Mouse (Mus musculus): ENCODE results near the gene Chd2.
A peak's percentile ranks its signal among the peaks of the same experiment; 100 is the strongest.
"Not testable (repeated sequence)": the region's sequence is repeated elsewhere in the genome, so short reads cannot be mapped to it uniquely, and the experiment has no call there.

The Chd2 gene

DNA sequence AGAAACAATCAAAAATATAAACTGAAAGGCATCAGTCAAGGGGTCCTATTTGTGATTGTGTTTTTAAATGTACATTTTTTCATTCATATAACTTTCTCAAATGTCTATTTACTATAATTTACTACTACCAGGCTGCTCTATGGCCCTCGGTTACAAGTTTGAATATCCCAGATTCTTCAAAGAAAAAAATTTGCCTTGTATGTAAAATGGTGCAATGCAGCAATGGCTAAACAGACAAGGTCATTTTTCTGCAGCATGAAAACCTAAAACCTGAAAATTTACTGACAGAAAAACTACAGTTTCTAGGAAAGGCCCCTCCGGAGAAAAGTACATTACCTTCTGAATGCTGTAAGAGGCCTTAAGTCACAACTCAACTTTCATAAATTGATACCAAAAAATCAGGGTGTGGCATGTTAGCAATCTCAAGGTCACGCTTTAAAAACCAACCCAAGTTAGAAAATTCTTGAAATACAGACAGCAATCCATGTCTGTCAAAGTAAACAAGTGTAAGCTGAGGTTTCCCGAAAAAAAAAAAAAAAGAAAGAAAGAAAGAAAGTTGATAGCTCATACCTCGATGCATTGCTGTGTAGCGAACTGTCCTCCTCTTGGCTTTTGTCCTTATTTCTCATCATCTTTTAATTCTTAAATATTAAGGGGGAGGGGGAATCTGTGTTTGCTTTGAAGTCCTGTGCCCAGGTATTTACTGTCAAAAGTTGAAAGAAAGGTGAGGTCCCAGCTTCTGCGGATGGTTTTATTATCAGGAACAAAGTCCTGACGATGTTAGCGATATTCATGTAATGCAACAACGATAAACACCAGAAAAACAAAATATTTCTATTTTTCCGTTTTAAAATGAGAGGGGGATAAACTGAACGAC, 1.2 kb downstream of the Chd2 start:
- no peak for DNase-seq (ENCODE audit: low read depth, low spot score)

DNA sequence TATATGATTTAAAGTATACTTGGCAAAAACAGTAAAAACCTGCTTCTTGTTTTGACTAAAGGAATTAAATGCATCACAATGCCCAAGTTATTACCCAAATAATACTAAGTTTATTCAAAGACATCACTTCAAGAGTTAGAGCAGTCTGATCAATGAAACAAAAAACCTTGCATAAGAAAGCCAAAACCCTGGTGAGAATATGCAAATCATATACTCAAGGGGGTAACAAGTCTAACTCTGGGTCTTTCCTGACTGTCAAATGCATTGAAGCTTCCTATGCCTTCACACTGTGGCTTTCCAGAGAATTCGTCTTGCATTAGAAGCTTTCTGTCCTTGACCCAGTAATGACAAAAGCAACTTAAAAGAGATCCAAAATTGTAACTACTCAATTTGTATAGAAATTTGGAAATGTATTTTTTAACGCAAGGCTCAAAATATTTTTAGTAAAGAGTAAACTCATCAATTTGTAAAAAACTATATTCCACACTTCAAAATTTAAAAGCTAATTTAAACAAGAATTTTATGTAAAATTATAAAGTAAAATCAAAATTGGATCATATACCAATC, 2.4 kb downstream of the Chd2 start:
- DNase-seq (ENCODE audit: low read depth, low spot score), result no peak

DNA sequence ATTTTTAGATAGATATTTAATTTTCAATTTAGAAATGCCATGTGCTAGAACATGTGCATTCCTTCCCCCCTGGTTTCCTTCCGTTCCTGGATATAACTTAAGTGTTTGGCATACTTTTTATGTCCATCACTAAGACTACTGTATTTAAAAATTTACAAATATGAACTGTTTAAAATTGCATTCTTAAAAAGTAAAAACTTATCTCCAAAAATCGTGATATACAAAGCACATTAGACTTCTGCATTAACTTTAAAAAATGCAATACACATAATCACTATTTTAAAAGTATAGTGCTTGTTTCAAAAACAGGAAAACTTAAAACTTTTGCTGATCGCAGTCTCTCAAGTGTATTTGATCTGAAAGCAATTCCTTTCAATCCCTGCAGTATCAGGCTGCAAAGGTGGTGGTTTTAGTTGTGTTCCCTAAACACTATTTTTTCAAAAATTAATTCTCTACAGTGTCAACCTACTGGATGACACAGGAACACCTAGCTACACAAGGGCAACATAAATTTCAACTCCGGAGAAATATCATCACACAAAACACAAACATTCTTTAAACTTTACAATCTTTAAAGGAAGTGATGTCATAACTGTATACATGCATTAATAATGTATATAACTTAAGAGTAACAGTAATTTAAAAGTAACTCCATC, 3.1 kb downstream of the Chd2 start:
- no peak for DNase-seq (ENCODE audit: low read depth, low spot score)

DNA sequence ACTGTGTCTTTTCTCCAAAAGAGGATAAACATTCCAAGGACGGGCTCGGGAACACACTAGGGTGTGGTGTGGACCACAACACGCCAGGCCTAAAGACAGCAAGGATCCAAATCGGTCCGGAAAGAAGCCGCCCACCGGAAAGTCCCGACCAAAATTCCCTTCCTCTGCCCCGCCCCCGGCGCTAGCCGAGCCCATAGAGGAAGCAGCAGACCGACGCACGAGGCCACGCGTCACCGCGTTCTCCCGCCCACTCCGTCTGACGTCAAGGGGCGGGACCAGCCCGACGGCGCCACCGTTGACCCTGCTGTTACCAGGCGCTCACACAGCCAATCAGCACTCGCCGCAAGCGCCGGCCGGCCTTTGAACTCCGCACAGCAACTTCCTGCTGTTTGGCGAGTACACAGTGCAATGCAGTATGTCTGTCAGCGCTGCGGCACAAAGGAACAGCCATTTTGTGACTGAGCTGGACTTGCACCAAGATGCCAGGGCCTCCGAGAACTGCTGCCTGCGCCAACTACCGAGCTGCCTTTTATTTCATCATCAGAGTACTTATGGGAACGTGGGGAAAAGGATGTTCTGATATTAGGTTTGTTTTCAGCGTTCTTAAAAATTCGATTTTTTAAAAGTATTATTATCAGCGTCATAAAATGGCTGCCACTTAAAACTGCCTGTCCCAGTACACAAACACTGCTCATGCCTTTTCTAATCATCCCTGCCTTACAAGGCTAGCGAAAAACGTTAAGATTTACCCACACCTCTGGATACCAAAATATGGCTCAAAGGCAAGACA, 3.8 kb downstream of the Chd2 start:
- peak; percentile 100 for DNase-seq (ENCODE audit: low read depth, low spot score)

DNA sequence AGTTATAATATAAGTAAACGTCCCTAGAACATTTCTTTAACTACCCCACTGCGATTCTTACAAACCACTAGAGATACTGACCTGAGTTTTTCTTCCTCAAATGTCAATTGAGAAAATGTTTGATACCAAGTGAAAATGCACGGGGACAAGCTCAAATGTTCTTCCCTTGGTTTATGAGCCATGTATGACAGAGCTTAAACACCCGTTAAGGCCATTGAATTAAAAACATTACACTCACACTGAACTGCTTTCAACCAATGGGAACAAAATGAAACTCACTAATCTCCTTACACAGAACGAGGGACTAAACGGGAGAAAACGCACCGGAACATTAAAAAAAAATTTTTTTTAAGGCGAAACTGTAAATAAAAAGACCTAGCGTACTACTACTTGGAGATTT, 4.4 kb downstream of the Chd2 start:
- DNase-seq (ENCODE audit: low read depth, low spot score), result no peak

DNA sequence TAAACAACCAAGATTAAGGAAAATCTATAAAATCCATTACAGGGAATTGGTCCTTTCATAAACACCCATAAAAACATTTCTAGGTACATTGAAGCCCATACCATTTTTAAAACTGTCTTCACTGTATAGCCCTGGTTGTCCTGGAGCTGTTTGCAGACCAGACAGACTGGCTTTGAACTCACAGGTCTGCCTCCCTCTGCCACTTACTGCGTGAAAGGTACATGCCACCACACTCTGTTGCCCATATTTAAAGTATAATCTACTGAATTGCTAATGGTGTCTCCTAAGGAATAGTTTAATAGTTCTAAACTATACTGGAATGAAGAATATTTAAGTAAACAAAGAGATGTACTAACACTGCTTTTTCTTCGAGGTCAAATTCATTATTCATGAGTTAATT, 5.1 kb downstream of the Chd2 start:
- no peak for DNase-seq (ENCODE audit: low read depth, low spot score)

DNA sequence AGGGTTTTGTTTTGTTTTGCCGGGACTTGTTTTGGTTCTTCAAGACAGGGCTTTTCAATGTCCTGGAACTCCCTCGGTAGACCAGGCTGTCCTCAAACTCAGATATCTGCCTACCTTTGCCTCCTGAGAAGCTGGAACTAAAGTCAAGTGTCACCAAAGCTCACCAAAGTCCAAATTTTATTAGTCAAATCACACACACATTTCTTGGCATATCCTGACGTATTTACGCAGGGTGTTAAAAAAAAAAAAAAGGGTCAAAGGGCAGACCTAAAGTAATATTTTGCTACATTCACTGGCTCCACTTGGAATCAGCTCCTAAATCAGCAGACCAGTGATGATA, 5.8 kb downstream of the Chd2 start:
- DNase-seq (ENCODE audit: low read depth, low spot score), result no peak

DNA sequence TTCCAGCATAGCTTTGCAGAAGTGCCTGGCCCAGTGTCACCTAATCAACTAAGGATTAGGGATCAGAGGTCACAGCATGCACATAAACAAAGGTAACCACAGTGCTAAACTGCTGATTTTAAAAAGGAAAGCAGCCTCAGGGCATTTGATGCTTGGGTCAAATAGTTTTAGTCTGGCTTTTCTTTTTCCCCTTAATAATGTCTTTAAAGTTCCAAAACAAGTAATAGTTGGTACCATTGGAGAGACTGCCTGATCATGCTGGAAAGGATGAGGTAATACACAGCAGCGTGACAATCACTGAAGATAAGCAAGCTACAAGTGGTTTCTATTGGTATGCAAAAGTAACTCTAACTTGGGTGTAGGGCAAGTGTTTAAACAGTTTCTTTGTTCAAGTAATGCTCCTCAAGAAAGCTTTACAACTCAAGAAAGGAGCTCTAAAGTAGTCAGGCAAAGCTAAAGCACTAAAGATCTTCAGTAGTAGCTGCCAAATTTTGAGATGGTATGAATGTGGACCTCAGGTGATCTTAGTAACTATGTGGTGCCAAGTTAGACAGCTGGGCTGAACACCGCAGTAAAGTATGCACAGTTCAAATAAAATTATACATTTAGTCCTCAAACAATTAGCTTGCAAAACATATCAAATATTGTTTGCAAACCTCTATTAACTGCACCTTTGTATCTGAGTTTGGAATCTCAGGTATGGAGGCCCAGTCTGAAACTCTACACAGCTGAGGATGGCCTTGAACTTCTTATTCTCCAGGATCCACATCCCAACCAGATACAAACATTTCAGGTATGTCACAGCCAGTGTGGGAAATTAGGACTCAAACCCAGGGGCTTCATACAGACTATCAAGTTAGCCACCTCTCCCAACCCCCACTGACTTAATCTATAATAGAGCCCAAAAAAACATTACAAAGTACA, 6.4 kb downstream of the Chd2 start:
- no peak for DNase-seq (ENCODE audit: low read depth, low spot score)

DNA sequence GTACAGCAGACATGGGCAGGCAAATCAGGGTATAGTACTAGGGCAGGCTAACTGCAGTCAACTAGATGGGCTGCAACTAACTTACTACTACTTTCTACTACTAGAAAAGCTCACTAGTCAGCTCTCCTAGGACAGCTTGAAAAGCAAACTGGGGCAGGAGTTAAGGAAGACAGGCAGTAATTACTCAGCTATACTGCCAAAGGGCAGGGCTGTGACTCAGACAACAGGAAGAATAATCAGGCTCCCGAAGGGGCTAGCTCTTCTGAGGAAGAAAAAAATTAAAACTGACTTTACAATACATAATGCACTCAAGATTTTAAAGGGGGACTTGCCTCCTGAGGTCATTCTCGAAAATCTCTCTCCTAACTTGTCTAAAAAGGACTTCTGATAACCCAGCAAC, 8.2 kb downstream of the Chd2 start:
- peak; percentile 56 for DNase-seq (ENCODE audit: low read depth, low spot score)

DNA sequence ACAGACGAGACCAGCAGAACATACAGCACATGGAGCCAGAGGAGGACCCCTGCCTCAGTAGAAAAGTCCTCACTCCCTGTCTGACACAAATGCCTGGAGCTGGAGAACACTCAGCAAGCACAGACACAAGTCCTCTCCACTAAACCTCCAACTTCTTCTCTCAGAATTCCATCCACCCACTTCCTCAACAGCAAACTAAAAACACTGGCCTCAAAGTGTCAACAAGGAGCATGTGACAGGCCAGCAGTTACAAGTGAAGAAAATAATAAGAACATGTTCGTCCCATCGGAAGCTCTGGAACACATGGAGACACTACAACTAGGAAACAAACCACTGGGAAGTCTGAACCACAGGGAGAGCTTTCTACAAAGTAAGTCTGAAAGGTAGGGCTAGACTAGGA, 8.7 kb downstream of the Chd2 start:
- DNase-seq (ENCODE audit: low read depth, low spot score), result peak; percentile 54

DNA sequence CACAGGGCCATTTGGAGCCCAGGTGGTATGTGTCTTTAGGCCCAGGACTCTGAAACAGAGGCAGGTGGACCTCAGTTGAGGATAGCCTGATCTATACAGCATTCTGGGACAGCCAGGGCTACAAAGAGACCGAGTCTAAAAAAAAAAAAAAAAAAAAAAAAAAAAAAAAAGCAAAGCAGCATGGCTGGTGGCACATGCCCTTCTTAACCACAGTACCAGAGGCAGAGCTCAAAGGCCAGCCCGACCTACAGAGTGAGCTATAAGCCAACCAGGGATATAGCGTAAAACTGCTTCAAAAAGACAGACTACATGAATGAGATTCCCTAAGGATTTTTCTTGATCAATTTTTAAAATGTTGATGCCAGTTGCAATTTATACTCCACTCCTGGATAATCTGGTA, 9.5 kb downstream of the Chd2 start:
- no peak for DNase-seq (ENCODE audit: low read depth, low spot score)

DNA sequence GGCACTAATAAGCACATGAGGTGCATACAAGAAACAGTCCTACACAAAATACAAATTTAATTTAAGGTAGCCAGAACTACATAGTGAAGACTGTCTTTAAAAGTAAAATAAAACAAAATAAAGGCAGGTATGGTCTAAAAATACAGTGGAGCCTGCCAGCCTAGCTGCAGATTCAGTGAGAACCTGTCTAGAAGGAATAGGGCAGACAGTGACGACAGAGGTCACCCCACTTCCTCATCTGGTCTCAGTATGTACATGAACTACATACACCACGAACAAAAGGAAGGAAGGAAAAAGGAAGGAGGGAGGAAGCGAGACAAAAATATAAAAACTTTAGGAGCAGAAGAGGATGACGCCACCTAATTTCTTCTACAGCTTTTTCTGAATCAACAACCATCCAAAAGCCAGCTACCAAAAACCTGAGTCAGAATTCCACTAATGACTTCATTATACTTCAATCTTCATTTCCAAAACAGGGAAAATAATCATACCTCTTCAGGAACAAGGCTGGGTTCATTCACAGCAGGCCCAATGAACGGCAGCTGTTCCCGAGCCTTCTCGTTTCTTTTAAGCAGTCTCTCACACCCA, 10.0 kb downstream of the Chd2 start:
- no peak for DNase-seq (ENCODE audit: low read depth, low spot score)

DNA sequence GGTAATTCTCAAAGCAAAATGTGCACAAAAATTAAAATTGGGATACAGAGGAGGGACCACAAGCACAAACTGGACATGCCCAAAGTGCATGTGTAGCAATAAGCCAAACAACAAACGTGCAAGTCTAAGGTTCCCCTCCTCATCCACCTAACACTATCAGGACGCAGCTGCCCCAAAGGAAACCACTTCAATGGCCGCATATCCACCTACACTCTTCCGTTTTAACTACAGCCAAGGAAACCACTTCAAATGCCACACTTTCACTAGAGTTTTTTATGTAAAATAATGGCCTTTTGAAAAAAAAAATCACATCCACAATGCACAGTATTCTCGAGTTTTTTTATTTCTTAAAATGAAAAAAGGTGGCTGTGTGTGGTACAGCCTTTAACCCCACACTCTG, 10.8 kb downstream of the Chd2 start:
- no peak for DNase-seq (ENCODE audit: low read depth, low spot score)

DNA sequence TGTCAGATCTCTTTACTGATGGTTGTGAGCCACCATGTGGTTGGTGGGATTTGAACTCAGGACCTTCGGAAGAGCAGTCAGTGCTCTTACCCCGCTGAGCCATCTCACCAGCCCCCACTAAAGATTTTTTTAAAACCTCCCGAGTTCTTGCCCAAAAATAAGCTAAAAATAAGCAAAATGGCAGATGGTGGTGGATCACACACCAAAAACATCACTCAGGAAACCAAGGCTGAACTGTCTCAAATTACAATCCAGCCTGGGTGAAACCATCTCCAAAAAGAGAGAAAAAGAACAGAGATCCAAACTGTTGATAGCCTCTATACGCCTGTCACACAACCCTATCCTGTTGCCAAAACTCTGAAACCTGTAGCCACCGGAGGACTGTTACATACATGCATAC, 11.5 kb downstream of the Chd2 start:
- peak; percentile 72 for DNase-seq (ENCODE audit: low read depth, low spot score)

DNA sequence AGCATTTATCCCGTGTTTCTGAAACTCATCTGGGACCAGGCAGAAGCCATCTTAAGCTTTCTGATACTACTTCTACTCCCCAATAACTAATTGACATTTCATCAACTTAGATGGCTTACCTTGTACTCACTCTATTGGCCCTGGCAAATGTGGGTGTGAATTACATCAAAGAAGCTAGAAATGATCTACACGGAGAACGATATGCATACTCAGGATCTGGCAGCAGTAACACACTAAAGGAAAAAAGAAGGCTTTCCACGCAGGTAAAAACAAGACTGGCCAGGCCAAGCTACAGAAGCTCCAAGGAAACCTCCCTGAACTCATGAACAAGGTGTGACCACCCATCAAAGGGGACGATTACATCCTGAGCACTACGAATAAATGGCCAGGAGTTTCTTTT, 12.4 kb downstream of the Chd2 start:
- DNase-seq (ENCODE audit: low read depth, low spot score), result no peak

DNA sequence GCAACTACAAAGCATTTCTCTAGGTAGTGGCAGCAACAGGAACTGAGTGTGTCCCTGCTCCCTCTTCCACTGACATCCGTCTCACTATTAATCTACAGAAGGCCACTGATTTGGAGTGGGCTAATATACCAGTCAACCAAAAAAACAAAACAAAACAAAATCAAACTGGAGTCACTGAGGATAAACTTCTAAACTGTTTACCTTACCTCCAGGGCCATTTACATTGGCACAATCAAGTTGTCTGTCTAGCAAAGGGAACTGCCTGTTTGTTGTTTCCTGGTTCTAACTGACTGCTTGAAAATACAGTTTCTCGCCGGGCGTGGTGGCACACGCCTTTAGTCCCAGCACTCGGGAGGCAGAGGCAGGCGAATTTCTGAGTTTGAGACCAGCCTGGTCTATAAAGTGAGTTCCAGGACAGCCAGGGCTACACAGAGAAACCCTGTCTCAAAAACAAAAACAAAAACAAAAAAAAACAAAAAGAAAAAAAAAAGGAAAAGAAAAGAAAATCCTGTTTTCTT, 13.2 kb downstream of the Chd2 start:
- DNase-seq (ENCODE audit: low read depth, low spot score), result not testable (repeated sequence)

DNA sequence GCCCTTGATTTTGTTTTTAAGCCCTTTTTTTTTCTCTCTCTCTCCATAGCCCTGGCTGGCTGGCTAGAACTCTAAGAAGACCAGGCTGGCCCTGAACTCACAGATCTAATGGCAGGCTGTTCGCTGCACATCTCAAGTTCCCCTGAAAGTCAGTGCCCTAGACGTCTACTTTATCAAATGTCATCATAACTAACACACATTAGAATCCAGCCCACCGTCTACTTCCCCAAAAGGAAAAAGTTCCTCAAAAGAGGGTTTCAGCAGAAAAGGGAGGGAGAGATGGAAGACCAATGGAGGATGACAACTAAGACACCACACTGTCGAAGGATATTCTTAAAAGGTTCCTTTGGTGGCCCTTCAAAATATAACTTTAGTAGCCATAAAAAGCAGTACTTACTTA, 14.4 kb downstream of the Chd2 start:
- no peak for DNase-seq (ENCODE audit: low read depth, low spot score)

DNA sequence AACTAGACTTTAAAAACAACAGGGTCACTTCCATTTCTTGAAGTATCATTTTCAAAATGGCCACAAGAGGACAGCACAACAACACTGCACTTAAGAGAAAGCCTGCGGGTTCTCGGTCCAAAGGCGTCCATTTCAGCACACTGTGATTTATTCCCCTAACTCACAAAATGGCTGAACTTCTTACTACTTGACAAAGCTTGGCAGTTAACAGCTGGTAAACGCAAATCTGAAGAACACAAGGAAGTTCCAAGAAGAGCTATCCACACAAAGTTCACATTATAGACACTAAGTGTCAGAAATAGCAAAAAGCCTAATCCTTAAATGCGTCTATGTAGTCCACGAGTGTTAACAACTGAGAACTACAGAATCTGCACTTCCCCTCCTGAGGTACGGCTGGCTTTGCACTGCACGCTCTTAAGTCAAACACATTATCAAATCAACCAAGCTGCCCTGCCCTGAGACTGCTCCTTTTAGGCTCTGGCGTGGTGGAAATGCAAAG, 17.1 kb downstream of the Chd2 start:
- DNase-seq (ENCODE audit: low read depth, low spot score), result peak; percentile 96

DNA sequence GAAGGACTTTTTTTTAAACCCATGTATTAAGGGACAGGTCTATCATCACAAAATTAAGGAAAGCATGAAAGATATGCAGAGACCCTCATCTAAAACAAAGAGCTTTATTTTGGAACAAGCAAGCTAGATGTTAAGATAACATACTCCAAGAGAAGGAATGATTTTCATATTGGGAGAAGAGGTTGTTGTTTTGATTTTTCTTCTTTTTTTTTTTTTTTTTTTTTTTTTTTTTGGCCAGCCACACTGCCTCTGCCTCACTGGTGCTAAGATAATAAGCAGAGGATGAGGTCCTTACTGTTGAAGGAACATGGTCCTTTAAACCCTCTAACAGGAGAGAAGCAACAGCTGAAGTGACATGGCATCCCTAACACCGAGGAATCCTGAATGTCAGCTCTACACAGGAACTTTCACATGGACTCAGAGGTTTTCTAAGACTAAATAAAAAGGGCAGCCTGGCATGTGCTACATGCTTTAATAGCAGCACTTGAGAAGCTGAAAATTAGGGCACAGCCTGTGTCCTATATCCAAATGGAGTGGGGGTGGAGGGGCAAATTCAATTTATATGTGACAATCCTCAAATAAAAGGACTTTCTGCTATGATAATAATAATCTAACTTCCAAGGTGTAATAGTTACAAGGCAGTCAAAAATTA, 17.9 kb downstream of the Chd2 start:
- DNase-seq (ENCODE audit: low read depth, low spot score), result no peak

DNA sequence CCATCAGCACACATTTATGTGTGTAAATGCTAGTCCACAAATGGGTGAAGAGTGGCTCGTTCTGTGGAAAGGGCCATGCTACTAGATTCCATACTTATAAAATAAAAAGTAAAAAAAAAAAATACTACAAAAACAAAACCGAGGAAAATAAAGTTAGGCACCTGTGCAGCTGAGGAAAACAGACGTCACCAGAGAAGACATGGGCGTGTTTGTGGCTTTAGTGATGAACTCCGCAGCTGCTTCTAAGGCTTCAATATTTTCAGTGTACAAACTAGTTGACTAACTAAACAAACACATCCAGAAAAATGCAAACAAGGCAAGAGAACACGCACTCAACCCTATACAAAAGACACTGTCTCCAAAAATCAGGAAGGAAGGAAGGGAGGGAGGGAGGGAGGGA, 18.4 kb downstream of the Chd2 start:
- no peak for DNase-seq (ENCODE audit: low read depth, low spot score)

Measured in brain, adult 2 months (tissue).